Mouse (Mus musculus): ENCODE data around the gene BC003965.

Gene BC003965

GRCm38 (mm10) chr17:25184129-25184691, at the start of gene BC003965:
Gene BC003965, plus strand, starts transcription at chr17:25184554.
- peak; percentile 99 for DNase-seq

- DNase-seq = no peak
Observed at GRCm38 (mm10) chr17:25135622-25136021, 48.7 kb upstream of the BC003965 start.

GRCm38 (mm10) chr17:25138803-25139202, 45.6 kb upstream of the BC003965 start:
- no peak for DNase-seq

GRCm38 (mm10) chr17:25139960-25140359, 44.4 kb upstream of the BC003965 start:
- peak; percentile 19 for DNase-seq

GRCm38 (mm10) chr17:25162161-25162560, 22.2 kb upstream of the BC003965 start, which contains the start of gene Ccdc154:
Gene Ccdc154, plus strand, starts transcription at chr17:25162461.
- DNase-seq = no peak

- DNase-seq = no peak
Observed at GRCm38 (mm10) chr17:25163387-25163786, 21.0 kb upstream of the BC003965 start.

- no peak for DNase-seq
Observed at GRCm38 (mm10) chr17:25164770-25165169, 19.6 kb upstream of the BC003965 start.

- no peak for DNase-seq
Observed at GRCm38 (mm10) chr17:25165970-25166671, 18.2 kb upstream of the BC003965 start.

GRCm38 (mm10) chr17:25169706-25170105, 14.6 kb upstream of the BC003965 start:
- no peak for DNase-seq

GRCm38 (mm10) chr17:25172558-25172957, 11.8 kb upstream of the BC003965 start:
- DNase-seq = no peak

GRCm38 (mm10) chr17:25175411-25175810, 8.9 kb upstream of the BC003965 start, which contains the start of gene Gm38655:
Gene Gm38655, minus strand, starts transcription at chr17:25175471.
- no peak for DNase-seq

GRCm38 (mm10) chr17:25183232-25183631, 1.1 kb upstream of the BC003965 start:
- DNase-seq = no peak

GRCm38 (mm10) chr17:25184961-25185360, 607 bp downstream of the BC003965 start:
- no peak for DNase-seq

GRCm38 (mm10) chr17:25187784-25188149, 3.4 kb downstream of the BC003965 start:
- no peak for DNase-seq

GRCm38 (mm10) chr17:25188150-25189031, 4.0 kb downstream of the BC003965 start, which contains the start of gene Unkl:
Gene Unkl, plus strand, starts transcription at chr17:25188397.
- peak; percentile 81 for DNase-seq

GRCm38 (mm10) chr17:25189091-25189490, 4.7 kb downstream of the BC003965 start:
- no peak for DNase-seq

- DNase-seq = no peak
Observed at GRCm38 (mm10) chr17:25202401-25202800, 18.0 kb downstream of the BC003965 start.

- DNase-seq = no peak
Observed at GRCm38 (mm10) chr17:25210006-25210405, 25.7 kb downstream of the BC003965 start.

- DNase-seq = no peak
Observed at GRCm38 (mm10) chr17:25210680-25211466, 26.5 kb downstream of the BC003965 start.

- no peak for DNase-seq
Observed at GRCm38 (mm10) chr17:25211705-25212104, 27.4 kb downstream of the BC003965 start.

- no peak for DNase-seq
Observed at GRCm38 (mm10) chr17:25215431-25215830, 31.1 kb downstream of the BC003965 start.

GRCm38 (mm10) chr17:25218967-25219366, 34.6 kb downstream of the BC003965 start:
- DNase-seq = no peak
